Mouse (Mus musculus): ENCODE measurements around the gene Prkn.

GRCm38 (mm10) chr17:11612801-11613531 is 772.8 kb downstream of the Prkn start:
- TF ChIP-seq CTCF (IDR thresholded peaks at IDR 0.05 in 2 of 3, conservative IDR thresholded peaks at IDR 0.05 in 1 of 3; ENCODE audit: control insufficient read depth in 1 of 3, insufficient read depth in 1 of 3, low read depth in 2 of 3, low read length in 3 of 3, poor library complexity in 1 of 3, severe bottlenecking in 1 of 3) (no peak), POLR2A (IDR thresholded peaks at IDR 0.05; ENCODE audit: control insufficient read depth in 1 of 2, insufficient read depth in 1 of 2, low read depth in 1 of 2, low read length in 2 of 2, poor library complexity in 1 of 2) (no peak), MAX (IDR thresholded peaks at IDR 0.05; ENCODE audit: low read length) (no peak), HCFC1 (IDR thresholded peaks at IDR 0.05; ENCODE audit: low read depth, low read length) (no peak), EP300 (IDR thresholded peaks at IDR 0.05; ENCODE audit: low read depth in 1 of 2, low read length in 2 of 2) (no peak), MAZ (IDR thresholded peaks at IDR 0.05; ENCODE audit: low read depth, low read length) (no peak), NELFE (IDR thresholded peaks at IDR 0.05; ENCODE audit: low read depth, low read length) (no peak), CHD2 (IDR thresholded peaks at IDR 0.05; ENCODE audit: low read length) (no peak), POLR2AphosphoS2 (IDR thresholded peaks at IDR 0.05; ENCODE audit: low read length) (no peak), SMC3 (IDR thresholded peaks at IDR 0.05; ENCODE audit: low read depth, low read length) (no peak)

All from MEL (cell line).